Mouse (Mus musculus): Measurements from ENCODE around the gene Dus2. TPM values are rescaled to one million over a fixed set of nuclear protein-coding genes. Genes with fewer than 3 reads are reported as not detected.
"Not testable (repeated sequence)": the region's sequence is repeated elsewhere in the genome, so short reads cannot be mapped to it uniquely, and the experiment has no call there.

Gene Dus2
- total RNA-seq, 2 experiments from 2014 or later: 7.4 to 7.6 TPM

GRCm38 (mm10) chr8:105981146-105981545 is 10.0 kb upstream of the Dus2 start:
- DNase-seq: no peak
- intact Hi-C loops (cut with DNase I): no loop called here

DNA sequence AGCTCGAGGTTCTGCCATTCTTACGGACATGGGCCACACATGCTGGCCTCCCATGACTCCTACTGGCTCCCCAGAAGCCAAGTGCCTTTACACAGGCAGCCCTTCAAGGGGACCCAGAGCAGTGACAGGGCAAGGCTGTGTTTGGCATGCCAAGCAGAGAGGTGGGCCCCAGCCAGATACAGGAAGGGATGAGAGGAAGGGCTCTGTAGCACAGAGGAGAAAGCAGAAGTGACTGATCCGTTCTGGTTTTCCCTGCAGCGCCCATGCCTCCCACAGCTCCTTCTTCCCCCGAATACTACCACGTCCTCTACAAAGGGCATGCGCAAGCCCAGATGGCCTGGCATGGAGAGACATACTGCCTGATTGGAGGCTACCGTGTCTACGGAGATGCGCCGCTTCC is 7.7 kb upstream of the Dus2 start:
- intact Hi-C loops (cut with DNase I); DNase-seq: not testable (repeated sequence)

DNA sequence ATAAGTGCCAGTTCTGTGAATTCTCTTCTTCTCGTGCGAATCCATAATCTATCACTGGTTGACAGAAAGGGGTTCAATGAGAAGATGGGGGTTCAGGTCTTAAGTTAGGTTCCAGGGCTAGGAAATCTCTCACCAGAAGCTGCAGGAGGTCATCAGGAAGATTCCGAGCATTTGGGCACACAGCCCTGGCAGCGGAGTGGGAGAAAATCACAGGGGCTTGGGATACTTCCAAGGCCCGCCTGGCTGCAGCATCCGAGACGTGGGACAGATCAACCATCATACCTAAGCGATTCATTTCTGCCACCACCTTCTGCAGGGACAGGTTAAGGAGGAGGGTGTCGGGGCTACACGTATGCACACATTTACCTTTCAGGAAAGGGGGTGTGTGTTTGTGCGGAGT is 2.6 kb upstream of the Dus2 start:
- DNase-seq: no peak
- intact Hi-C loops (cut with DNase I): no loop called here

DNA sequence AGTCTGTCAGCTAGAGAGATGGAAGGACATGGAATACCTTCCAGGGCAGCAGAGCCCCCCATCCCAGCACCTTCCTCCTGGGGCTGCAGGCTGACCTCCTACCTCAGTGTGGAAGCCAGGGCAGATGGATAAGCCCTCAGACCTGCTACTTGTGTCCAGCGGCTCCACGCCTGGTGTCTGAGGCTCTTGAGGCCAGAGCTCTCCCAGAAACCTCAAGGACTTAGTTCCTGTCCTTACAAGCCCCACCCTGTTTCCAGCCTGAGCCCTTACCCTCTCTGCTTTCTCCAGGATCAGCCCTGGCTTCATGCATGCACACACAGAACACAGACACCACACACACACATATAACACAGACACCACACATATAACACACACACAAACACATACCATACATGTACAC is 409 bp downstream of the Dus2 start:
- intact Hi-C loops (cut with DNase I): loop anchor here (1.0 to 2.0 kb wide), 3 partner anchors 31 to 123 kb away; no protein-coding TSS in a partner anchor
- DNase-seq: no peak

DNA sequence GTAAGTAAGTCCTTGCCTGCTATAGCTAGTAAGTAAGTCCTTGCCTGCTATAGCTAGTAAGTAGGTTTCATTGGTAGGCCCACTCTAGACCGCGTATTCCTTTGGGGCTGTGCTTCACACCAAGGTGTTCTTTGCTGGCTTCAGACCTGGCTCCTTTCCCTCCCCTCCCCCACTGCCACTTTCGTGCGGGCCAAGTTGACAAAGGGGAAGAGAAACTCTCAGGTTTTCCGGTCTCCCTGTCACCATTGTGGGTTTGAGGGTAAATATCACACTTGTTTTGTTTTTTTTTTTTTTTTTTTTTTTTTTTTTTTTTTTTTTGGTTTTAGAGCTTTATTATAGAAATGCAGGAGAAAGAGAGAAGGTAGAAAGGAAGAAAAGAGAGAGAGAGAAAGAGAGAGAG is 1.4 kb downstream of the Dus2 start:
- no peak for DNase-seq
- intact Hi-C loops (cut with DNase I): no loop called here

DNA sequence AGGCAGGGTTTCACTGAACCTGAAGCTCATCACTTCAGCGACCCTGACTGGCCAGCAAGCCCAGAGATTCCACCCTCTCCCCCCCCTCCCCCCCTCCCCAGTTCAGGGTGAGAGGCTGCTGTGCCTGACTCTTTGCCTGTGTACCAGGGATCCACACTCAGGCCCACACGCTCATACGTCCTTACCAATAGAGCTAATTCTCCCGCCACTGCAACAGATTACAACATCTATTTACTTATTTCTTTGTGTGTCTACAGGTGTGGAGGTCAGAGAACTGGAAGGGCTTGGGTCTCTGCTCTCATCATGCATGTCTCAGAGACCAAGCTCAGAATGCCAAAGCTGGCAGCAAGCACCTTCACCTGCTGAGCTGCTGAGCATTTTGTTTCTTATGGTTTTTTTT is 2.1 kb downstream of the Dus2 start:
- intact Hi-C loops (cut with DNase I): no loop called here
- DNase-seq: no peak

DNA sequence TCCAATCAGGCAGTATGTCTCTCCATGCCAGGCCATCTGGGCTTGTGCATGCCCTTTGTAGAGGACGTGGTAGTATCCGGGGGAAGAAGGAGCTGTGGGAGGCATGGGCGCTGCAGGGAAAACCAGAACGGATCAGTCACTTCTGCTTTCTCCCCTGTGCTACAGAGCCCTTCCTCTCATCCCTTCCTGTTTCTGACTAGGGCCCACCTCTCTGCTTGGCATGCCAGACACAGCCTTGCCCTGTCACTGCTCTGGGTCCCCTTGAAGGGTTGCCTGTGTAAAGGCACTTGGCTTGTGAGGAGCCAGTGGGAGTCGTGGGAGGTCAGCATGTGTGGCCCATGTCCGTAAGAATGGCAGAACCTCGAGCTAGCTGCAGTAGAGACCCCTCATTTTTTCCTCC is 5.2 kb downstream of the Dus2 start:
- intact Hi-C loops (cut with DNase I): no loop called here
- DNase-seq: no peak

DNA sequence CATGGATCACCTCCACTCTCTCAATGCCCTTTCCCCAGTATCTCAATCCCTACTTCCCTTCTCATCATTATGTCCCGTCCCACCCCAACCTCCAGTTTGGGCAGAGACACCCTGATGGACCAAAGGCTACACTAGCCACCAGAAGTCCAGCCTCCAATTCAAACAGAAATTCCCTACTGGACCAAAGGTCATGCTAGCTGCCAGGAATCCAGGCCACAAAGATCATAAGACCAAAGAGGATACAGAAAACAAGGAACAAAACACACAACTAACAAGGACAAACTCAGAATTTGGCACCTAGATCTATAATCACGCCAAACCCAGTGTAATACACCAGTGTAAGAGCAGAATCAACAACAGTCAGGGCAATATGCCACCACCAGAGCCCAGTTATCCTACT is 7.8 kb downstream of the Dus2 start:
- intact Hi-C loops (cut with DNase I): no loop called here
- no peak for DNase-seq

GRCm38 (mm10) chr8:106001908-106002307 is 10.8 kb downstream of the Dus2 start:
- intact Hi-C loops (cut with DNase I): no loop called here

DNA sequence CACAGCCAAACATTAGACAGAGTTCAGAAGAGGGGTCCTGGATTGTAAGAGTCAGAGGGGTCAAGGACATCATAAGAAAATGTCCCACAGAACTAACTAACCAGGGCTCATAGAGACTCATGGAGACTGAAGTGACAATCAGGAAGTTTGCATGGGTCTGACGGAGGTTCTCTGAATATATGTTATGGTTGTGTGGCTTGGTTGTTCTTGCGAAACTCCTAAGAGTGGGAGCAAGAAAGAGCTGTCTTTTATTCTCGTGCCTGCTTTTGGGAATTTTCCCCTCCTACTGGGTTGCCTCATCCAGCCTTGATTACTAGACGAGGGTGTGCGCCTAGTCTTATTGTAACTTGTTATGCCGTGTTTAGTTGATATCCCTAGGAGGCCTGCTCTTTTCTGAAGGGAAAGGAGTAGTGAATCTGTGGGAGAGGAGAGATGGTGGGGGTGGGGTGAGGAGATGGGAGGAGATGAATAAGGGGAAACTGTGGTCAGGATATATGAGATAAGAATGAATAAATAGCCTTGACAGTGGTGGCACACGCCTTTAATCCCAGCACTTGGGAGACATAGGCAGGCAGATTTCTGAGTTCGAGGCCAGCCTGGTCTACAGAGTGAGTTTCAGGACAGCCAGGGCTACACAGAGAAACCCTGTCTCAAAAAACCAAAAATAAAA is 13.5 kb downstream of the Dus2 start:
- no peak for DNase-seq
- intact Hi-C loops (cut with DNase I): no loop called here

More at GRCm38 (mm10) chr8:106001908-106002307, 10.8 kb downstream of the Dus2 start:
- no peak for DNase-seq

- intact Hi-C loops (cut with DNase I): no loop called here
- no peak for DNase-seq
Measured at GRCm38 (mm10) chr8:106005875-106006274, 14.7 kb downstream of the Dus2 start, which contains the start of gene Dpep2nb. TSS of gene Dpep2nb (minus strand) at chr8:106005975.

DNA sequence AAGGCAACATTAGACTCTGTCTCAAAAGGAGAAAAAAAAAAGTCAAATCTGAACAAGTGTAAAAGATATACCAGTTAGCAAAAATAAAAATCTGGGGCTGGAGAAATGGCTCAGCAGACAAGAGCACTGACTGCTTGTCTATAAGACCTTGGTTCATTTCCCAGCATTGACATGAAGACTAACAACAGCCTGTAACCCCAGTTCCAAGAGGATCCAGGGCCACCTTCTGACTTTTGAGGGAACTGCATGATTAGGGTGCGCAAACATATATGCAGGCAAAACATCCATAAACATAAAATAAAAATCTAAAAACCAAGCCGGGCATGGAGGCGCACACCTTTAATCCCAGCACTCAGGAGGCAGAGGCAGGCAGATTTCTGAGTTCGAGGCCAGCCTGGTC is 15.3 kb downstream of the Dus2 start:
- no peak for DNase-seq
- intact Hi-C loops (cut with DNase I): no loop called here

GRCm38 (mm10) chr8:106007135-106007534 is 16.0 kb downstream of the Dus2 start:
- intact Hi-C loops (cut with DNase I): no loop called here
- DNase-seq: no peak

DNA sequence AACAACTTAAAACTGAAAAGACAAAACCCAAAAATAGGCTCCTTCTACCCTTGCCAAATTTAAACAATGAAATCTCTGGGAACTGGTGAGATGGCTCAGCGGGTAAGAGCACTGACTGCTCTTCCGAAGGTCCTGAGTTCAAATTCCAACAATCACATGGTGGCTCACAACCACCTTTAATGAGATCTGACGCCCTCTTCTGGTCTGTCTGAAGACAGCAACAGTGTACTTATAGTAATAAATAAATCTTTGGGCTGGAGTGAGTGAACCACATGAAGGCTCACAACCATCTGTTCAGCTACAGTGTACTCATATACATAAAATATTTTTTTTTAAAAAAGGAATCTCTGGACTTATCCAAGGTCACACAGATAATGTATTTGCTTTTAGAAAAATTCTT is 16.8 kb downstream of the Dus2 start:
- intact Hi-C loops (cut with DNase I): not testable (repeated sequence)

DNA sequence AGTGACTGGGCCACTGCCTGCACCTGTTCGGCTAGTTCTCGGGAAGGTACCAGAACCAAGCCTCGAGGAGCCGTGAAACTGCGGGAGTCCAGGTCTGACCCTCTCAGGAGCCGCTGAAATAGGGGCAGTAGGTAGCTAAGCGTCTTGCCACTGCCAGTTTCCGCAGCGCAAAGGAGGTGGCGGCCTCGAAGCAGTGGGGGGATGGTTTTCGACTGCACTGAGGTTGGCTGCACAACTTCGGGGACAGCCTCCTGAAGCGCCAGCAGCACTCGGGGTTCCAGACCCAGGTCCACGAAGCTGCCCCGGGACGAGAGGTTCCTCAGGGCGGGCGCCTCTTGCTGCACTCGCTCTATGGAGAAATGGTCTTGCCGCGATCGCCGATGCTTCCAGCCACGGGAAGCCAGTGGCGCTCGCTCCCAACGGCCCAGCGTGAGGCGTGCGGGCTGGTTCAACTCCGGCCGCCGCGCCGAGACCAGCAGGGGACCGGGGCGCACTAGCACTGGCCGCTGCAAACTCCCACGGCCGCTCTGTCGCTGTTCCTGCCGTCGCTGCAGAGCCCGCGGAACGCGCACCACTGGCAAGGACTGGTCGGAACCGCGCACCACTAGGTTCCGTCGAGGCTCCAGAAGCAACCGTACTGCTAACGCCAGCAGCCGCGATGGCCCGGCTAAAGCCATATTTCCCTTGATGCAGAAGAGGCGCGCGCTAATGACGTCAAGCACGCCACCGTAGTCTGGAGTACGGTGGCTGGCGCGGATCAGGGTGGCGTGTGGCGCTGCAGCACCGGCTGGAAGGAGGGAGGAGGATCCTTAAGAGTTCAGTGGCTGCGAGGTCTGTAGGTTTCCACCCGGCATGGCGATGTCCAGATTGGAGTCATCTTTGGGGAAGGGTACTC is 19.9 kb downstream of the Dus2 start:
- intact Hi-C loops (cut with DNase I): loop anchor here (2.0 to 5.0 kb wide), 2 partner anchors 74 to 110 kb away; partner anchors contain the start of genes Pskh1 and Psmb10
- DNase-seq: peak; percentile 91 to 92

More for the DNA sequence above, 16.8 kb downstream of the Dus2 start:
- DNase-seq: not testable (repeated sequence)

- intact Hi-C loops (cut with DNase I): loop anchor here (2.0 to 5.0 kb wide), 2 partner anchors 74 to 111 kb away; partner anchors contain the start of genes Pskh1 and Psmb10
- DNase-seq: no peak
Measured at GRCm38 (mm10) chr8:106011643-106011986, 20.5 kb downstream of the Dus2 start, which contains the start of gene Ddx28. TSS of gene Ddx28 (minus strand) at chr8:106011882.

DNA sequence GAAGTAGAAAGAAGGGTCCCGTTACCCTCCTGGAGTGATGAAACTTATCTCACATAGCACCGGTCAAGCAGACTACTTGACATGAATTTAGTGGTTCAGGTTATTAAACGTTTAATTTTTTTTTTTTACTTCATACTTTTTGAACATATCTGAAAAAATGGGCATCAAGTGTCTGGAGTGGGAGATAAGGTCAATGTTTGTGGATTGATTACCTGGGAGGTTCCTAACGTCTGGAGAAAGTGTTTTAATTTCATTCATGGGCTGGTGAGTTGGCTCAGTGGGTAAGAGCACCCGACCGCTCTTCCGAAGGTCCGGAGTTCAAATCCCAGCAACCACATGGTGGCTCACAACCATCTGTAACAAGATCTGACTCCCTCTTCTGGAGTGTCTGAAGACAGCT is 21.1 kb downstream of the Dus2 start:
- intact Hi-C loops (cut with DNase I): loop anchor here (5.0 kb wide), 1 partner anchor 75 kb away; the partner anchor contains the start of gene Psmb10

DNA sequence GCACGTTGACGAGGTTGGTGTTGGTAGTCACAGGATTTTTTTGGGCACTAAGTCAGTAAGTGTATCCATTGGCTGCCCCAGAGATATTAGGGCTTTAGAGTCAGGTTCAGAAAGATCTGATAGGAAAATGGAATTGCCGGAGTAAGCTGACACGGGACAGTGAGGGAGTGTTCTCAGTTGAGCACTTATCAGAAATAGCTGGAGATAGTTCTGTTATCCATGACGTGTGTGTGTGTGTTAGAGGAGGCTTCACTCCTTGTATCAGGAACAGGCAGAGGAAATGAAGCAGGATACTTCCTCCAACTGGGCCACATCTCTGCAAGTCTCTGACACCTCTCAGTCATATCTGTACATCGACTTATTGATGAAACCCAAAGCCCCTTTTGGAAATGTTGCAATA is 25.1 kb downstream of the Dus2 start:
- no peak for DNase-seq
- intact Hi-C loops (cut with DNase I): no loop called here

More for the DNA sequence above, 21.1 kb downstream of the Dus2 start:
- DNase-seq: not testable (repeated sequence)

- DNase-seq: no peak
- intact Hi-C loops (cut with DNase I): no loop called here
Measured at GRCm38 (mm10) chr8:106017130-106017529, 26.0 kb downstream of the Dus2 start.

- intact Hi-C loops (cut with DNase I): no loop called here
- no peak for DNase-seq
Measured at GRCm38 (mm10) chr8:106018039-106018438, 26.9 kb downstream of the Dus2 start.

DNA sequence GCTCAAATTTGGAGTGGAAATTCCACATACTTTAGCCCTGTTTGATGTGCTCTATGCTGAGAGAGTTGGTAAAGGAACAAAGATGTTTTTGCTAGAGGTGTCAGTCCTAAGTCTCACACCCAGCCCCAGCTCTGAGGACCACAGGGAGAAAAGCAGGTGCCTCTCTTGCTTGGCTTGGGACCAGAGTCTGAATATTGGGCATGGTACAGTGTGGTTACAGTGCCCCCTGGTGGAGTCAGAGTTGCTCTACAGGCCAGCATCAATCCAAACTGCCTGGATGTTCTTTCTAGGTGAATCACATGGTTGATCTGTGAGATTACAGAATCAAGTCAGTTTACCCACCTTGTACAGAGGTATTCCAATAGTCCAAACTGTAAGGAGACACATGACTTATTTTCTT is 31.3 kb downstream of the Dus2 start:
- peak; percentile 76 to 82 for DNase-seq
- intact Hi-C loops (cut with DNase I): loop anchor here (1.0 kb wide), 3 partner anchors 31 to 308 kb away; partner anchors contain the start of gene Dus2

Measured in heart, postnatal 36 days (tissue).